In the genomic region with DNA sequence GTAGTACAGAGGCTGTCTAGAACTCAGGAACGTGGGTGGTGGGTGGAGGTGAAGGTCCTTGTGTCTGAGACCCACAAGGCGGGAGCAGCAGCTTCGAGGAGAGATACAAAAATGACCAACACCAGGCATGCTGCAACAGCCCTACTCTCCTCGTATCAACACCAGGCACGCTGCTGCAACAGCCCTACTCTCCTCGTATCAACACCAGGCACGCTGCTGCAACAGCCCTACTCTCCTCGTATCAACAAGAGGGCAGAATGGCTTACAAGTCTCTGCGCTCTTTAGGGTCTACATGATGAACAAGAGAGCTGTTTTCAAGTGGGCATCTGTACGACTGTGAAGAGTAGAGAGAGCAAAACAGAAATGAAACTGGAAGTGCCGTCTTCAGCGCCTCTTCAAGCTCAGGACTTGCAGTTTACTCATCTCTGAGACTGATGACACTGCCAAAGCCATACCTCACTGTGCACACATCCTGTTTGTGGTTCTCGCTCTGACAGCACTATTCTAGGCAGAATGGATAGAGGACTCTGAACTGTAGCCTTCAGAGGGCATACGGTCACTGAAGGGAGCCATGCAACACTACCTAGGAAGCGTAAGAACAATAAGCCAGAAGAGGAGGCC, we compare ENCODE assay signal across 11 mouse cellular contexts.
A peak's percentile ranks its signal among the peaks of the same experiment; 100 is the strongest.
DNase-seq lines count a peak whose midpoint lies in the region; ATAC-seq and TF ChIP-seq lines count a peak whose summit lies in the region.
"Had no signal": no experiment of that assay in that cellular context is flagged by ENCODE, and none has a peak within 500 bp of the region (broad histone marks: within the 10 kb centered on the region; RNA-seq: fewer than 3 reads in every experiment).

No protein-coding gene starts in this region.

- no peak for TF ChIP-seq CTCF in stomach, postnatal 0 days (IDR thresholded peaks at IDR 0.05; ENCODE audit: low read depth)

- no peak overlapping the region for H3K4me2 ChIP-seq in midbrain, embryonic 11.5 days
- no peak overlapping the region for H3K4me2 ChIP-seq in midbrain, embryonic 15.5 days
- H3K4me2 ChIP-seq in stomach, postnatal 0 days (replicated peaks; ENCODE audit: low read depth) = no peak overlapping the region
- H3K4me2 ChIP-seq: neural tube, embryonic 13.5 days had no signal

- no peaks in the 10 kb centered on the region for H3K9me3 ChIP-seq in midbrain, embryonic 11.5 days (ENCODE audit: control insufficient read depth, low read length)
- no peaks in the 10 kb centered on the region for H3K9me3 ChIP-seq in midbrain, embryonic 15.5 days
- H3K9me3 ChIP-seq in limb, embryonic 10.5 days (replicated peaks) = no peaks in the 10 kb centered on the region
- H3K9me3 ChIP-seq in stomach, postnatal 0 days (ENCODE audit: control insufficient read depth, low read length) = no peaks in the 10 kb centered on the region
- H3K9me3 ChIP-seq: neural tube, embryonic 13.5 days had no signal

- no peak for TF ChIP-seq EP300 in stomach, postnatal 0 days (optimal IDR thresholded peaks at IDR 0.05)

- H3K4me1 ChIP-seq in midbrain, embryonic 11.5 days (ENCODE audit: control insufficient read depth, insufficient read depth, low read length) = no peaks in the 10 kb centered on the region
- no peaks in the 10 kb centered on the region for H3K4me1 ChIP-seq in midbrain, embryonic 15.5 days
- H3K4me1 ChIP-seq in limb, embryonic 10.5 days = peaks cover 12% of the 10 kb centered on the region; the same call in 1 of the 2 replicates
- H3K4me1 ChIP-seq in stomach, postnatal 0 days (replicated peaks; ENCODE audit: control insufficient read depth, insufficient read depth) = no peaks in the 10 kb centered on the region
- H3K4me1 ChIP-seq: neural tube, embryonic 13.5 days had no signal

- H3K27me3 ChIP-seq in midbrain, embryonic 11.5 days (ENCODE audit: control insufficient read depth, insufficient read depth, low read length) = no peaks in the 10 kb centered on the region
- no peaks in the 10 kb centered on the region for H3K27me3 ChIP-seq in midbrain, embryonic 15.5 days (replicated peaks)
- H3K27me3 ChIP-seq in limb, embryonic 10.5 days (ENCODE audit: low read depth, poor library complexity, severe bottlenecking) = no peaks in the 10 kb centered on the region
- no peaks in the 10 kb centered on the region for H3K27me3 ChIP-seq in stomach, postnatal 0 days (ENCODE audit: control insufficient read depth, insufficient read depth, low read length)
- H3K27me3 ChIP-seq: neural tube, embryonic 13.5 days had no signal

- peak; percentile 59 for DNase-seq in midbrain, embryonic 11.5 days (ENCODE audit: low spot score, missing footprints)
- DNase-seq in limb, embryonic 10.5 days (ENCODE audit: low spot score) = no peak
- no peak for DNase-seq in adrenal gland, postnatal 25 days
- DNase-seq in urinary bladder, postnatal 10 days (ENCODE audit: low spot score) = no peak
- no peak for DNase-seq in stomach, postnatal 0 days (ENCODE audit: low spot score)
- no peak for DNase-seq in layer of hippocampus, postnatal 25 days (ENCODE audit: extremely low spot score in 1 of 2, low spot score in 1 of 2)
- DNase-seq: cerebellum, adult 9-10 months had no signal

- H3K9ac ChIP-seq in midbrain, embryonic 11.5 days (ENCODE audit: low read length) = no peak overlapping the region
- H3K9ac ChIP-seq in midbrain, embryonic 15.5 days = no peak overlapping the region
- no peak overlapping the region for H3K9ac ChIP-seq in stomach, postnatal 0 days (ENCODE audit: low read length)
- H3K9ac ChIP-seq: neural tube, embryonic 13.5 days had no signal

- WGBS in midbrain, embryonic 11.5 days = 87% methylated on average over 15 of the region's 15 CpGs
- 89% methylated on average over 15 of the region's 15 CpGs for WGBS in midbrain, embryonic 15.5 days
- 90% methylated on average over 15 of the region's 15 CpGs for WGBS in limb, embryonic 10.5 days
- WGBS in stomach, postnatal 0 days = 70% methylated on average over 15 of the region's 15 CpGs

- no peak overlapping the region for H3K4me3 ChIP-seq in midbrain, embryonic 11.5 days (ENCODE audit: low read depth, low read length)
- H3K4me3 ChIP-seq in midbrain, embryonic 15.5 days = no peak overlapping the region
- H3K4me3 ChIP-seq in limb, embryonic 10.5 days = no peak overlapping the region
- H3K4me3 ChIP-seq in stomach, postnatal 0 days (ENCODE audit: low read depth, low read length) = no peak overlapping the region
- H3K4me3 ChIP-seq: neural tube, embryonic 13.5 days had no signal

- H3K27ac ChIP-seq in midbrain, embryonic 11.5 days (ENCODE audit: low read depth, low read length) = no peak overlapping the region
- no peak overlapping the region for H3K27ac ChIP-seq in midbrain, embryonic 15.5 days
- 0 out of 2 replicates have a peak overlapping the region, but pooled peaks have one; percentile 20 for H3K27ac ChIP-seq in limb, embryonic 10.5 days
- no peak overlapping the region for H3K27ac ChIP-seq in stomach, postnatal 0 days (replicated peaks)
- H3K27ac ChIP-seq: neural tube, embryonic 13.5 days had no signal

- H3K36me3 ChIP-seq in midbrain, embryonic 11.5 days (ENCODE audit: control insufficient read depth, insufficient read depth, low read length) = no peaks in the 10 kb centered on the region
- no peaks in the 10 kb centered on the region for H3K36me3 ChIP-seq in midbrain, embryonic 15.5 days (replicated peaks)
- peaks cover 54% of the 10 kb centered on the region for H3K36me3 ChIP-seq in limb, embryonic 10.5 days
- peaks cover 6% of the 10 kb centered on the region; the same call in 1 of the 2 replicates for H3K36me3 ChIP-seq in stomach, postnatal 0 days (ENCODE audit: control insufficient read depth, insufficient read depth, low read length)
- H3K36me3 ChIP-seq: neural tube, embryonic 13.5 days had no signal

- ATAC-seq in midbrain, embryonic 11.5 days (ENCODE audit: low FRiP score) = no peak
- no peak for ATAC-seq in midbrain, embryonic 15.5 days (replicated peaks)
- peak; percentile 83 for ATAC-seq in neutrophil, adult 5-6 weeks (ENCODE audit: extremely low read depth, insufficient number of reproducible peaks, low FRiP score, poor library complexity, severe bottlenecking)
- ATAC-seq in stomach, postnatal 0 days (ENCODE audit: low FRiP score, low TSS enrichment) = no peak
- ATAC-seq: hindbrain, embryonic 16.5 days had no signal
